Mouse (Mus musculus) forebrain, embryonic 10.5 days (tissue): ENCODE results near the gene Cerk. TPM values are rescaled to one million over a fixed set of nuclear protein-coding genes. Genes with fewer than 3 reads are reported as not detected.
"Not testable (repeated sequence)": the region's sequence is repeated elsewhere in the genome, so short reads cannot be mapped to it uniquely, and the experiment has no call there.

Experiments used
- DNase-seq: peaks from one replicate; pipeline ENCODE4 v3.0.0-alpha.2; 2017; ENCODE audit warnings: low spot score; ENCODE audit errors: extremely low spot score
- H3K27ac ChIP-seq: fragments of 300-500 bp; sonication (generic); 2 replicates; pipeline ENCODE4 v1.5.1; 2016; ENCODE audit warnings: mild to moderate bottlenecking
- H3K27me3 ChIP-seq: fragments of 300-500 bp; sonication (generic); 2 replicates; pipeline ENCODE4 v1.6.1; 2016; ENCODE audit warnings: mild to moderate bottlenecking; ENCODE audit not compliant: poor library complexity, severe bottlenecking
- H3K36me3 ChIP-seq: fragments of 300-500 bp; sonication (generic); replicated peaks from 2 replicates; pipeline ENCODE4 v1.6.1; 2016; ENCODE audit warnings: mild to moderate bottlenecking, moderate library complexity
- H3K4me1 ChIP-seq: fragments of 300-500 bp; sonication (generic); 2 replicates; pipeline ENCODE4 v1.6.1; 2016
- H3K4me3 ChIP-seq: fragments of 300-500 bp; sonication (generic); 2 replicates; pipeline ENCODE4 v1.5.1; 2016; ENCODE audit warnings: mild to moderate bottlenecking, moderate library complexity
- H3K9me3 ChIP-seq: fragments of 300-500 bp; sonication (generic); 2 replicates; pipeline ENCODE4 v1.6.1; 2016; ENCODE audit warnings: mild to moderate bottlenecking, moderate library complexity
- WGBS: fragments of 180-500 bp; shearing (Covaris S2); methylation state at CpG from one replicate; pipeline ENCODE4 v1.1.7; 2016; 5-methylcytosine and 5-hydroxymethylcytosine counted together
- polyA plus RNA-seq: library from polyadenylated mRNA; unstranded; fragments of >200 nt; fragmentation: Nextera tagmentation; extraction: Ambion mirVana; gene quantifications from 2 replicates; pipeline ENCODE4 v1.2.1, GENCODE M21; 2016

Cerk gene
- polyA plus RNA-seq, 1 experiment from 2014 or later, result 10.7 TPM

- H3K36me3 ChIP-seq, result peaks cover 30% of the 10 kb centered on the region
- not testable (repeated sequence) for H3K9me3 ChIP-seq, H3K4me1 ChIP-seq, H3K27me3 ChIP-seq, H3K4me3 ChIP-seq, DNase-seq, H3K27ac ChIP-seq
- 94% methylated on average over 3 of the region's 3 CpGs for WGBS
Measured at GRCm38 (mm10) chr15:86161800-86162199, 24.1 kb downstream of the Cerk start.

DNA sequence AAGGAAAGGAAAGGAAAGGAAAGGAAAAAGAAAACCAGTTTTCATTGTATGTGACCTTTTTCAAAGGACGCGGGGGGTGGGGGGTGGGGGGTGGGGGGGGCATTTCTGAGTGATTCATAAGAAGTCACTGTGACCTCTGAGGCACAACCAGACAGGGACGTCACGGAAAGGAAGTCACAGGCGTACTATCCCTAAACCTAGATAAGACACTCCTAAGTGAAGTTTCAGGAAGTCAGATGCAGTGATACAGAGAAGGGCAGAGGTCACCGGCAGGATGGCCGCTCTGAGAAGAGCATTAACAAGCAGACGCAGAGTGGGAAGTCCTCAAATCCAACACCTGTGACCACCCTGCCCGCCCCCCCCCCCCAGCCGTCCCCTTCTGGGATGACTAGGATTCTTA, 25.0 kb downstream of the Cerk start:
- Histone ChIP-seq H3K27ac (no peak overlapping the region), H3K9me3 (peaks cover 3% of the 10 kb centered on the region; the same call in 1 of the 2 replicates), H3K4me1 (no peaks in the 10 kb centered on the region), H3K27me3 (no peaks in the 10 kb centered on the region), H3K4me3 (no peak overlapping the region), H3K36me3 (peaks cover 35% of the 10 kb centered on the region)
- WGBS, result 83% methylated on average over 10 of the region's 10 CpGs
- no peak for DNase-seq

- Histone ChIP-seq H3K27ac (no peak overlapping the region), H3K36me3 (peaks cover 42% of the 10 kb centered on the region)
Measured at GRCm38 (mm10) chr15:86159719-86160118, 26.2 kb downstream of the Cerk start.

GRCm38 (mm10) chr15:86159093-86159492, 26.8 kb downstream of the Cerk start:
- H3K4me3 ChIP-seq, result no peak overlapping the region
- no peak for DNase-seq
- H3K27ac ChIP-seq, result no peak overlapping the region
- H3K9me3 ChIP-seq, result peaks cover 3% of the 10 kb centered on the region; the same call in 1 of the 2 replicates
- H3K27me3 ChIP-seq, result no peaks in the 10 kb centered on the region
- peaks cover 46% of the 10 kb centered on the region for H3K36me3 ChIP-seq
- 91% methylated on average over 16 of the region's 16 CpGs for WGBS
- no peaks in the 10 kb centered on the region for H3K4me1 ChIP-seq

More at GRCm38 (mm10) chr15:86159719-86160118, 26.2 kb downstream of the Cerk start:
- Histone ChIP-seq H3K4me3 (no peak overlapping the region), H3K9me3 (peaks cover 3% of the 10 kb centered on the region; the same call in 1 of the 2 replicates), H3K4me1 (no peaks in the 10 kb centered on the region), H3K27me3 (no peaks in the 10 kb centered on the region)
- 94% methylated on average over 5 of the region's 5 CpGs for WGBS
- no peak for DNase-seq

DNA sequence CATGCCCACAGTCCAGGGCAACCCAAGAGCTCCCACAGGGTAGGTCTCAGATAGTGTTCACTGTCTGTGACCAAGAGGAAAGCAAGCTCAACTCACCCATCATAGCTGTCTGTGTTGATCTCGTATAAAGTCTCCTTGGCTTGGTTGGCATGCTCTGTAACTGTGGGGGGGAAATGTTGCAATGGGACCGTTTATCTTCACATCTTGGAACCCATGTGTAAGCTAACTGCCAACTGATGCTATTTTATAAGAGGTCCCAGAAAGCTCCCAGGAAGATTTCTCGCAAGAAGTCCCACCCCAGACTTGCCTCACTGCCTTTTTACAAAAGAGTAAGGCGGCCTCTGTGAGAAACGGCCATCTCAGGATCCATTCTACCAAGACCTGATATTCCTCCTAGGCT, 29.4 kb downstream of the Cerk start:
- no peaks in the 10 kb centered on the region for H3K27me3 ChIP-seq
- no peaks in the 10 kb centered on the region for H3K9me3 ChIP-seq
- no peak overlapping the region for H3K4me3 ChIP-seq
- peaks cover 45% of the 10 kb centered on the region for H3K36me3 ChIP-seq
- no peak for DNase-seq
- no peak overlapping the region for H3K27ac ChIP-seq
- WGBS, result 86% methylated on average over 5 of the region's 5 CpGs
- no peaks in the 10 kb centered on the region for H3K4me1 ChIP-seq

- Histone ChIP-seq H3K27me3 (no peaks in the 10 kb centered on the region), H3K4me1 (no peaks in the 10 kb centered on the region), H3K4me3 (no peak overlapping the region), H3K27ac (no peak overlapping the region), H3K9me3 (no peaks in the 10 kb centered on the region), H3K36me3 (peaks cover 58% of the 10 kb centered on the region)
- no peak for DNase-seq
- 87% methylated on average over 12 of the region's 12 CpGs for WGBS
Measured at GRCm38 (mm10) chr15:86153481-86153960, 32.4 kb downstream of the Cerk start.

DNA sequence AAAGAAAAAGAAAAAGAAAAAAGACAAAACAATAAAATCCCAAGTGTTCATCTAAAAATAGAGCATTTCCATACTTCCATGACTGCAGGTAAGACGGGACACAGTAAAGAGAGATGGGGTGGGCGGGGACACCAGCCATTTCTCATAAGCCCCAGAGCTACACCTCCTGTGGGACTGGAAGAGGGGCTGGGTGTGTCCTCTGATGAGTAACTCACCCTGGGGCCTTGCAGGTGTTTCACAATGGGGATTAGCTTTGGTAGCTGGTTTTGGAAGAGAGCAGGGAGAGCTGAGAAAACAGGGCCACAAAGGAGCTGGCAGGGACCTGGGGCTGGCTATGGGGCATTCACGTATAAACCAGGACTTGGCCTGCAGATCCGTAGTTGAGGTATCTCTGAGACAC, 35.3 kb downstream of the Cerk start:
- Histone ChIP-seq H3K4me1 (no peaks in the 10 kb centered on the region), H3K4me3 (no peak overlapping the region), H3K27me3 (no peaks in the 10 kb centered on the region), H3K27ac (no peak overlapping the region), H3K9me3 (no peaks in the 10 kb centered on the region), H3K36me3 (peaks cover 69% of the 10 kb centered on the region)
- no peak for DNase-seq
- 68% methylated on average over 4 of the region's 4 CpGs for WGBS

DNA sequence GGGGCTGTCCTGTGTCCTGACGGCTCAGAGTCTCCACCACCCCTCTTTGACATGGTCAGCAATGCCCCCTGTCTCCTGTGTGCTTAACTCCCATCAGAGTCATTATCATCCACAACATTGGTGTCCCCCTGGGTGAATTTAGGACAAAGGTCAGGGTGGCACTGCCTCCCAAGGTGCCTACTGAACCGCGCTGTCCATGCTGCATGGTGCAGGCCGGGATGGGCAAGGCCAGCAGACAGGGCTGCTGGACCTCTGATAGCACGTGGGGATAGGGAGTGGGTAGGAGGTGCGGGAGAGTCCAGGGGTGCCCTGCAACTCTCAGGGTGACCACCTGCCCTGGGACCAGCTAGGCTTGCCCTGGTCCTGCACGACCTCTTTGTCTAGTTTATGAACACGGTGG, 39.0 kb downstream of the Cerk start:
- H3K27ac ChIP-seq, result no peak overlapping the region
- H3K4me3 ChIP-seq, result no peak overlapping the region
- no peaks in the 10 kb centered on the region for H3K27me3 ChIP-seq
- H3K4me1 ChIP-seq, result no peaks in the 10 kb centered on the region
- no peaks in the 10 kb centered on the region for H3K9me3 ChIP-seq
- no peak for DNase-seq
- WGBS, result 90% methylated on average over 8 of the region's 8 CpGs
- H3K36me3 ChIP-seq, result peaks cover 57% of the 10 kb centered on the region

DNA sequence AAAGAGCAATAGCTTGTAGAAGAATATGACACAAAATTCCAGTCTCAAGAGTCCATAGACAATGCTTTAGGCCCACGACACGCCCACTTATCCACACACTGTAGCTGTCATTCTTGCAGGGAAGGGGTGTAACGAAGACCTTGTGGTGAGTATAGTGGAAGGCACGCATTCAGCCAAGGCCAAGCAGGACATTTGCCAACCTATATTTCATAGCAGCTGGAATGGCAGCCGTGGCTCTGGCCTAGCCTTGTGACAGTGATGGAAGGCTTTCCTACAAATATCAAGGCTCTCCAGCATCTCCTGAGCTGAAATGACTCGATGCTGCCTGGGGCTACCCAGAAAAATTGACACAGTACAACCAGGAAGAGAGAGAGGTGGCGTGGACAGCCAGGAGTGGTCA, 40.9 kb downstream of the Cerk start:
- Histone ChIP-seq H3K4me1 (0 out of 2 replicates have a peak, but pooled peaks cover 3% of the 10 kb centered on the region), H3K27me3 (no peaks in the 10 kb centered on the region), H3K4me3 (no peak overlapping the region), H3K27ac (no peak overlapping the region), H3K9me3 (no peaks in the 10 kb centered on the region), H3K36me3 (peaks cover 59% of the 10 kb centered on the region)
- no peak for DNase-seq
- WGBS, result 87% methylated on average over 7 of the region's 7 CpGs

GRCm38 (mm10) chr15:86144577-86144976, 41.4 kb downstream of the Cerk start:
- WGBS, result 82% methylated on average over 7 of the region's 7 CpGs
- no peak for DNase-seq
- H3K9me3 ChIP-seq, result no peaks in the 10 kb centered on the region
- H3K27me3 ChIP-seq, result no peaks in the 10 kb centered on the region
- H3K27ac ChIP-seq, result no peak overlapping the region
- 0 out of 2 replicates have a peak, but pooled peaks cover 7% of the 10 kb centered on the region for H3K4me1 ChIP-seq
- peaks cover 59% of the 10 kb centered on the region for H3K36me3 ChIP-seq
- no peak overlapping the region for H3K4me3 ChIP-seq

GRCm38 (mm10) chr15:86140323-86140722, 45.6 kb downstream of the Cerk start:
- Histone ChIP-seq H3K27ac (no peak overlapping the region), H3K9me3 (no peaks in the 10 kb centered on the region), H3K4me1 (0 out of 2 replicates have a peak, but pooled peaks cover 7% of the 10 kb centered on the region), H3K27me3 (no peaks in the 10 kb centered on the region), H3K4me3 (no peak overlapping the region), H3K36me3 (peaks cover 43% of the 10 kb centered on the region)
- WGBS, result 33% methylated on average over 10 of the region's 10 CpGs
- DNase-seq, result peak; percentile 75

GRCm38 (mm10) chr15:86137638-86138037, 48.3 kb downstream of the Cerk start:
- H3K9me3 ChIP-seq, result no peaks in the 10 kb centered on the region
- no peak for DNase-seq
- H3K36me3 ChIP-seq, result peaks cover 52% of the 10 kb centered on the region
- no peak overlapping the region for H3K27ac ChIP-seq
- 69% methylated on average over 4 of the region's 4 CpGs for WGBS
- no peaks in the 10 kb centered on the region for H3K27me3 ChIP-seq
- 0 out of 2 replicates have a peak, but pooled peaks cover 7% of the 10 kb centered on the region for H3K4me1 ChIP-seq
- no peak overlapping the region for H3K4me3 ChIP-seq

GRCm38 (mm10) chr15:86134941-86135783, 50.8 kb downstream of the Cerk start:
- 0 out of 2 replicates have a peak, but pooled peaks cover 6% of the 10 kb centered on the region for H3K4me1 ChIP-seq
- WGBS, result 48% methylated on average over 18 of the region's 18 CpGs
- no peak overlapping the region for H3K4me3 ChIP-seq
- H3K36me3 ChIP-seq, result peaks cover 59% of the 10 kb centered on the region
- peak; percentile 85 for DNase-seq
- H3K9me3 ChIP-seq, result no peaks in the 10 kb centered on the region
- H3K27me3 ChIP-seq, result no peaks in the 10 kb centered on the region
- H3K27ac ChIP-seq, result no peak overlapping the region
